Mouse (Mus musculus): ENCODE measurements around the gene Fads1. TPM values are rescaled to one million over a fixed set of nuclear protein-coding genes. Genes with fewer than 3 reads are reported as not detected.

Fads1 gene
- polyA plus RNA-seq, 1 experiment from 2014 or later: 138 TPM

GRCm38 (mm10) chr19:10221585-10221984, 38.9 kb downstream of the Fads1 start:
- H3K27me3 ChIP-seq (ENCODE audit: control insufficient read depth, insufficient read depth, low read length): no peaks in the 10 kb centered on the region
- peaks cover 10% of the 10 kb centered on the region; the same call in 1 of the 2 replicates for H3K4me1 ChIP-seq (ENCODE audit: control insufficient read depth, insufficient read depth, low read length)
- 19% methylated on average over 4 of the region's 4 CpGs for WGBS
- no peaks in the 10 kb centered on the region for H3K9me3 ChIP-seq (ENCODE audit: control insufficient read depth, low read length)
- no peaks in the 10 kb centered on the region for H3K36me3 ChIP-seq (ENCODE audit: control insufficient read depth, insufficient read depth, low read length)
- ATAC-seq (ENCODE audit: insufficient number of reproducible peaks, low FRiP score, low TSS enrichment, low read depth) (no peak), DNase-seq (ENCODE audit: low spot score) (peak; percentile 38)
- no peak overlapping the region for H3K4me2 ChIP-seq (ENCODE audit: low read depth, severe bottlenecking)
- no peak overlapping the region for H3K27ac ChIP-seq (replicated peaks; ENCODE audit: low read depth, low read length)
- H3K9ac ChIP-seq (ENCODE audit: low read length): no peak overlapping the region
- no peak overlapping the region for H3K4me3 ChIP-seq (ENCODE audit: low read depth, low read length)

GRCm38 (mm10) chr19:10222656-10223055, 40.0 kb downstream of the Fads1 start:
- Histone ChIP-seq H3K27ac (replicated peaks; ENCODE audit: low read depth, low read length) (no peak overlapping the region), H3K4me3 (ENCODE audit: low read depth, low read length) (no peak overlapping the region), H3K4me1 (ENCODE audit: control insufficient read depth, insufficient read depth, low read length) (peaks cover 10% of the 10 kb centered on the region; the same call in 1 of the 2 replicates), H3K9ac (ENCODE audit: low read length) (no peak overlapping the region), H3K9me3 (ENCODE audit: control insufficient read depth, low read length) (no peaks in the 10 kb centered on the region), H3K36me3 (ENCODE audit: control insufficient read depth, insufficient read depth, low read length) (no peaks in the 10 kb centered on the region), H3K27me3 (ENCODE audit: control insufficient read depth, insufficient read depth, low read length) (no peaks in the 10 kb centered on the region), H3K4me2 (ENCODE audit: low read depth, severe bottlenecking) (no peak overlapping the region)
- DNase-seq (ENCODE audit: low spot score) (no peak), ATAC-seq (ENCODE audit: insufficient number of reproducible peaks, low FRiP score, low TSS enrichment, low read depth) (no peak)
- WGBS: 18% methylated on average over 8 of the region's 8 CpGs

GRCm38 (mm10) chr19:10223561-10223960, 40.9 kb downstream of the Fads1 start:
- ATAC-seq (ENCODE audit: insufficient number of reproducible peaks, low FRiP score, low TSS enrichment, low read depth) (no peak), DNase-seq (ENCODE audit: low spot score) (no peak)
- H3K36me3 ChIP-seq (ENCODE audit: control insufficient read depth, insufficient read depth, low read length): no peaks in the 10 kb centered on the region
- H3K9me3 ChIP-seq (ENCODE audit: control insufficient read depth, low read length): no peaks in the 10 kb centered on the region
- peaks cover 10% of the 10 kb centered on the region; the same call in 1 of the 2 replicates for H3K4me1 ChIP-seq (ENCODE audit: control insufficient read depth, insufficient read depth, low read length)
- H3K27me3 ChIP-seq (ENCODE audit: control insufficient read depth, insufficient read depth, low read length): no peaks in the 10 kb centered on the region
- no peak overlapping the region for H3K4me3 ChIP-seq (ENCODE audit: low read depth, low read length)
- H3K27ac ChIP-seq (replicated peaks; ENCODE audit: low read depth, low read length): no peak overlapping the region
- no peak overlapping the region for H3K4me2 ChIP-seq (ENCODE audit: low read depth, severe bottlenecking)
- 74% methylated on average over 4 of the region's 4 CpGs for WGBS
- H3K9ac ChIP-seq (ENCODE audit: low read length): no peak overlapping the region

GRCm38 (mm10) chr19:10224637-10225453, 42.2 kb downstream of the Fads1 start:
- H3K4me1 ChIP-seq (ENCODE audit: control insufficient read depth, insufficient read depth, low read length): peaks cover 10% of the 10 kb centered on the region; the same call in 1 of the 2 replicates
- 41% methylated on average over 26 of the region's 26 CpGs for WGBS
- H3K4me3 ChIP-seq (ENCODE audit: low read depth, low read length): no peak overlapping the region

GRCm38 (mm10) chr19:10225767-10226166, 43.1 kb downstream of the Fads1 start:
- Histone ChIP-seq H3K9ac (ENCODE audit: low read length) (no peak overlapping the region), H3K27ac (replicated peaks; ENCODE audit: low read depth, low read length) (no peak overlapping the region), H3K27me3 (ENCODE audit: control insufficient read depth, insufficient read depth, low read length) (no peaks in the 10 kb centered on the region), H3K9me3 (ENCODE audit: control insufficient read depth, low read length) (no peaks in the 10 kb centered on the region), H3K4me3 (ENCODE audit: low read depth, low read length) (no peak overlapping the region), H3K36me3 (ENCODE audit: control insufficient read depth, insufficient read depth, low read length) (no peaks in the 10 kb centered on the region), H3K4me1 (ENCODE audit: control insufficient read depth, insufficient read depth, low read length) (peaks cover 10% of the 10 kb centered on the region; the same call in 1 of the 2 replicates), H3K4me2 (ENCODE audit: low read depth, severe bottlenecking) (no peak overlapping the region)
- no peak for ATAC-seq (ENCODE audit: insufficient number of reproducible peaks, low FRiP score, low TSS enrichment, low read depth)
- WGBS: 81% methylated on average over 4 of the region's 4 CpGs
- no peak for DNase-seq (ENCODE audit: low spot score)

More at GRCm38 (mm10) chr19:10224637-10225453, 42.2 kb downstream of the Fads1 start:
- no peak for DNase-seq (ENCODE audit: low spot score)
- Histone ChIP-seq H3K9me3 (ENCODE audit: control insufficient read depth, low read length) (no peaks in the 10 kb centered on the region), H3K27me3 (ENCODE audit: control insufficient read depth, insufficient read depth, low read length) (no peaks in the 10 kb centered on the region), H3K4me2 (ENCODE audit: low read depth, severe bottlenecking) (0 out of 2 replicates have a peak overlapping the region, but pooled peaks have one; percentile 15), H3K9ac (ENCODE audit: low read length) (peak overlapping the region; percentile 30; the same call in 1 of the 2 replicates), H3K27ac (replicated peaks; ENCODE audit: low read depth, low read length) (no peak overlapping the region), H3K36me3 (ENCODE audit: control insufficient read depth, insufficient read depth, low read length) (no peaks in the 10 kb centered on the region)
- ATAC-seq (ENCODE audit: insufficient number of reproducible peaks, low FRiP score, low TSS enrichment, low read depth): no peak

GRCm38 (mm10) chr19:10231016-10231415, 48.3 kb downstream of the Fads1 start:
- Histone ChIP-seq H3K27ac (replicated peaks; ENCODE audit: low read depth, low read length) (no peak overlapping the region), H3K27me3 (ENCODE audit: control insufficient read depth, insufficient read depth, low read length) (no peaks in the 10 kb centered on the region), H3K4me3 (ENCODE audit: low read depth, low read length) (no peak overlapping the region), H3K36me3 (ENCODE audit: control insufficient read depth, insufficient read depth, low read length) (no peaks in the 10 kb centered on the region; the same call in 1 of the 2 replicates), H3K9ac (ENCODE audit: low read length) (no peak overlapping the region; the same call in 1 of the 2 replicates), H3K4me1 (ENCODE audit: control insufficient read depth, insufficient read depth, low read length) (peaks cover 24% of the 10 kb centered on the region), H3K4me2 (ENCODE audit: low read depth, severe bottlenecking) (no peak overlapping the region), H3K9me3 (ENCODE audit: control insufficient read depth, low read length) (no peaks in the 10 kb centered on the region)
- DNase-seq (ENCODE audit: low spot score) (peak; percentile 55), ATAC-seq (ENCODE audit: insufficient number of reproducible peaks, low FRiP score, low TSS enrichment, low read depth) (no peak)
- WGBS: under 1% methylated on average over 7 of the region's 7 CpGs

GRCm38 (mm10) chr19:10231871-10232270, 49.2 kb downstream of the Fads1 start:
- Histone ChIP-seq H3K9me3 (ENCODE audit: control insufficient read depth, low read length) (no peaks in the 10 kb centered on the region), H3K9ac (ENCODE audit: low read length) (no peak overlapping the region), H3K27ac (replicated peaks; ENCODE audit: low read depth, low read length) (no peak overlapping the region), H3K27me3 (ENCODE audit: control insufficient read depth, insufficient read depth, low read length) (no peaks in the 10 kb centered on the region), H3K4me2 (ENCODE audit: low read depth, severe bottlenecking) (no peak overlapping the region), H3K36me3 (ENCODE audit: control insufficient read depth, insufficient read depth, low read length) (no peaks in the 10 kb centered on the region; the same call in 1 of the 2 replicates), H3K4me3 (ENCODE audit: low read depth, low read length) (no peak overlapping the region), H3K4me1 (ENCODE audit: control insufficient read depth, insufficient read depth, low read length) (peaks cover 24% of the 10 kb centered on the region)
- ATAC-seq (ENCODE audit: insufficient number of reproducible peaks, low FRiP score, low TSS enrichment, low read depth) (no peak), DNase-seq (ENCODE audit: low spot score) (peak; percentile 33)
- 13% methylated on average over 5 of the region's 5 CpGs for WGBS

GRCm38 (mm10) chr19:10232327-10233017, 49.8 kb downstream of the Fads1 start:
- DNase-seq (ENCODE audit: low spot score) (peak; percentile 58), ATAC-seq (ENCODE audit: insufficient number of reproducible peaks, low FRiP score, low TSS enrichment, low read depth) (0 out of 2 replicates have a peak, but pooled peaks have one; percentile 4)
- WGBS: 21% methylated on average over 9 of the region's 9 CpGs
- no peaks in the 10 kb centered on the region for H3K27me3 ChIP-seq (ENCODE audit: control insufficient read depth, insufficient read depth, low read length)
- no peaks in the 10 kb centered on the region; the same call in 1 of the 2 replicates for H3K36me3 ChIP-seq (ENCODE audit: control insufficient read depth, insufficient read depth, low read length)
- no peak overlapping the region for H3K4me2 ChIP-seq (ENCODE audit: low read depth, severe bottlenecking)
- H3K27ac ChIP-seq (replicated peaks; ENCODE audit: low read depth, low read length): 0 out of 2 replicates have a peak overlapping the region, but pooled peaks have one; percentile 6
- peaks cover 24% of the 10 kb centered on the region for H3K4me1 ChIP-seq (ENCODE audit: control insufficient read depth, insufficient read depth, low read length)
- no peak overlapping the region for H3K4me3 ChIP-seq (ENCODE audit: low read depth, low read length)
- peak overlapping the region; percentile 27; the same call in 1 of the 2 replicates for H3K9ac ChIP-seq (ENCODE audit: low read length)
- H3K9me3 ChIP-seq (ENCODE audit: control insufficient read depth, low read length): no peaks in the 10 kb centered on the region
